33 mouse cellular contexts compared by ENCODE assay signal in the genomic region with DNA sequence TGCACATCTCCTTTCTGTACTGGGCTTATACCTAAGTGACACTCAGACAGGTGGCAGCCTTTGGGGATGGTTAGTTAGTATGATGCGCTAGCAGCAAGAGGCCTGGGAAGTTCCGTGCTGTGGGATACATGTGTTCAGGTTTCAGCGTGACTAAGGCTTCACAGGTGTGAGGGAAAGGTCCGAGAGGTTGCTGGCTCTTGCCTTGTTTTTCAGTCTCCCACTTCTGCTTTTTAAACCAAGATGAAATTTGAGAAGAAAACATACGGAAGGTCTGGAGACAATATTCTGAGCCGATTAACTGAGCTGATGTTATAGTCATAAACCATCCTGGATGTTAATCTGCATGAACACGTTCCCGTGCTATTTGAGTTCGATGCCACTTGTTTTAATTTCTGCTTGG. TPM values are rescaled to one million over a fixed set of nuclear protein-coding genes. Genes with fewer than 3 reads are reported as not detected.
"Had no signal": no experiment of that assay in that cellular context is flagged by ENCODE, and none has a peak within 500 bp of the region (broad histone marks: within the 10 kb centered on the region; RNA-seq: fewer than 3 reads in every experiment).

No protein-coding gene starts in this region.

- DNase-seq: cerebellum, adult 9-11 months; cerebellum, postnatal 10 days; cerebellum, postnatal 14 days; cerebellum, postnatal 25 days; cerebellum, postnatal 36 days; embryo, embryonic 11 days; forebrain, postnatal 0 days; gastrocnemius, adult 2 months; gastrocnemius, postnatal 10 days; gastrocnemius, postnatal 14 days; gastrocnemius, postnatal 25 days; gastrocnemius, postnatal 36 days; heart, adult 11 months; heart, adult 18-20 months; heart, adult 2 months had no signal

- ATAC-seq: forebrain, embryonic 13.5 days; forebrain, embryonic 14.5 days; forebrain, embryonic 15.5 days; forebrain, embryonic 16.5 days; forebrain, postnatal 0 days had no signal

- H3K9me3 ChIP-seq: embryonic facial prominence, embryonic 12.5 days; embryonic facial prominence, embryonic 13.5 days; embryonic facial prominence, embryonic 15.5 days; forebrain, embryonic 10.5 days; forebrain, embryonic 12.5 days; forebrain, embryonic 13.5 days; forebrain, embryonic 15.5 days; heart, embryonic 10.5 days had no signal

- H3K27me3 ChIP-seq: forebrain, embryonic 15.5 days had no signal

- H3K4me2 ChIP-seq: embryonic facial prominence, embryonic 12.5 days; embryonic facial prominence, embryonic 13.5 days; embryonic facial prominence, embryonic 15.5 days; forebrain, embryonic 12.5 days; forebrain, embryonic 13.5 days; forebrain, embryonic 15.5 days; heart, embryonic 11.5 days had no signal

- H3K36me3 ChIP-seq: embryonic facial prominence, embryonic 12.5 days; embryonic facial prominence, embryonic 13.5 days; embryonic facial prominence, embryonic 15.5 days; forebrain, embryonic 10.5 days; forebrain, embryonic 12.5 days; forebrain, embryonic 15.5 days; heart, embryonic 10.5 days had no signal

- H3K4me3 ChIP-seq: embryonic facial prominence, embryonic 12.5 days; embryonic facial prominence, embryonic 13.5 days; embryonic facial prominence, embryonic 15.5 days; erythroblast, embryonic 14.5 days; forebrain, embryonic 10.5 days; forebrain, embryonic 12.5 days; forebrain, embryonic 13.5 days; forebrain, embryonic 15.5 days; gastrocnemius, adult 2 months; heart, adult 2 months; heart, embryonic 10.5 days had no signal

- H3K9ac ChIP-seq: embryonic facial prominence, embryonic 12.5 days; embryonic facial prominence, embryonic 13.5 days; embryonic facial prominence, embryonic 15.5 days; forebrain, embryonic 12.5 days; forebrain, embryonic 13.5 days; forebrain, embryonic 15.5 days; forebrain, postnatal 0 days had no signal

- H3K27ac ChIP-seq: embryonic facial prominence, embryonic 12.5 days; embryonic facial prominence, embryonic 13.5 days; embryonic facial prominence, embryonic 15.5 days; forebrain, embryonic 10.5 days; forebrain, embryonic 12.5 days; forebrain, embryonic 13.5 days; forebrain, embryonic 15.5 days; gastrocnemius, adult 2 months; heart, adult 2 months; heart, embryonic 10.5 days had no signal

RNA-seq across cellular contexts. Expression of gene Syt16, which starts 5.0 kb away (rescaled TPM):
- total RNA-seq: common myeloid progenitor, adult 5-6 weeks; gastrocnemius, adult 18-20 months; gastrocnemius, adult 2 months; gastrocnemius, adult 8-10 months; gastrocnemius, postnatal 14 days; gastrocnemius, postnatal 25 days; gastrocnemius, postnatal 36 days; gastrocnemius, postnatal 4 days; granulocyte monocyte progenitor cell, adult 5-6 weeks; heart, adult 18-20 months; heart, adult 2 months; heart, adult 8-10 months had no signal
- polyA plus RNA-seq: erythroblast, embryonic 14.5 days had no signal
